Mouse (Mus musculus) heart, postnatal 4 days (tissue): ENCODE measurements at regions not wholly inside any gene's neighbourhood (a gene's known extent, or its start where the extent isn't known, plus 50 kb on each side); places are given as distances from the start of the nearest gene placed in this dataset.

Experiments
- DNase-seq: peaks from one replicate; pipeline ENCODE4 v3.0.0; 2021

GRCm38 (mm10) chr8:89903346-89903745 is 444.8 kb downstream of the Tox3 start:
- DNase-seq, result no peak

- no peak for DNase-seq
These were observed 475.4 kb downstream of the Tox3 start for GRCm38 (mm10) chr8:89872768-89873167.

- no peak for DNase-seq
These were observed 476.2 kb downstream of the Tox3 start for GRCm38 (mm10) chr8:89871966-89872365.

- DNase-seq, result no peak
These were observed 488.3 kb downstream of the Tox3 start for GRCm38 (mm10) chr8:89859813-89860212.

- no peak for DNase-seq
These were observed 489.3 kb downstream of the Tox3 start for GRCm38 (mm10) chr8:89858706-89859385.

- no peak for DNase-seq
These were observed 492.6 kb downstream of the Tox3 start for GRCm38 (mm10) chr8:89855556-89855955.

- peak; percentile 69 for DNase-seq
These were observed 497.8 kb downstream of the Tox3 start for GRCm38 (mm10) chr8:89850209-89850796.

GRCm38 (mm10) chr8:89849416-89850208 is 498.5 kb downstream of the Tox3 start:
- DNase-seq, result peak; percentile 68

GRCm38 (mm10) chr8:89838494-89838893 is 509.6 kb downstream of the Tox3 start:
- DNase-seq, result no peak

GRCm38 (mm10) chr8:89833715-89834114 is 514.4 kb downstream of the Tox3 start:
- DNase-seq, result no peak

- DNase-seq, result no peak
These were observed 523.6 kb downstream of the Tox3 start for GRCm38 (mm10) chr8:89824586-89824985.

GRCm38 (mm10) chr8:89823631-89824030 is 524.5 kb downstream of the Tox3 start:
- DNase-seq, result no peak

- DNase-seq, result no peak
These were observed 536.0 kb downstream of the Tox3 start for GRCm38 (mm10) chr8:89812036-89812711.

- no peak for DNase-seq
These were observed 559.8 kb downstream of the Tox3 start for GRCm38 (mm10) chr8:89788296-89788695.

GRCm38 (mm10) chr8:89787050-89787905 is 560.9 kb downstream of the Tox3 start:
- no peak for DNase-seq

- peak; percentile 82 for DNase-seq
These were observed 563.1 kb downstream of the Tox3 start for GRCm38 (mm10) chr8:89785011-89785410.

- no peak for DNase-seq
These were observed 564.8 kb downstream of the Tox3 start for GRCm38 (mm10) chr8:89783311-89783710.

- DNase-seq, result no peak
These were observed 581.8 kb downstream of the Tox3 start for GRCm38 (mm10) chr8:89766387-89766786.

- no peak for DNase-seq
These were observed 588.6 kb downstream of the Tox3 start for GRCm38 (mm10) chr8:89759531-89759930.

- no peak for DNase-seq
These were observed 589.4 kb downstream of the Tox3 start for GRCm38 (mm10) chr8:89758695-89759094.

GRCm38 (mm10) chr8:89755951-89756350 is 592.2 kb downstream of the Tox3 start:
- no peak for DNase-seq

GRCm38 (mm10) chr8:89751201-89751600 is 596.9 kb downstream of the Tox3 start:
- DNase-seq, result no peak
